ENCODE assay signal across 8 mouse cellular contexts in genomic region chr12:54985257-54986051, GRCm38 (mm10). TPM values are rescaled to one million over a fixed set of nuclear protein-coding genes. Genes with fewer than 3 reads are reported as not detected.
A peak's percentile ranks its signal among the peaks of the same experiment; 100 is the strongest.
DNase-seq lines count a peak whose midpoint lies in the region; ATAC-seq and TF ChIP-seq lines count a peak whose summit lies in the region.

No protein-coding gene starts in this region.

- no peaks in the 10 kb centered on the region; the same call in 1 of the 2 replicates for H3K4me1 ChIP-seq in embryonic facial prominence, embryonic 11.5 days (ENCODE audit: control insufficient read depth, insufficient read depth, low read length)
- peaks cover 49% of the 10 kb centered on the region for H3K4me1 ChIP-seq in liver, embryonic 15.5 days (replicated peaks)
- peaks cover 5% of the 10 kb centered on the region; the same call in 1 of the 2 replicates for H3K4me1 ChIP-seq in neural tube, embryonic 11.5 days (ENCODE audit: control insufficient read depth, insufficient read depth, low read length)
- H3K4me1 ChIP-seq in stomach, postnatal 0 days (replicated peaks; ENCODE audit: control insufficient read depth, insufficient read depth) = no peaks in the 10 kb centered on the region; the same call in 1 of the 2 replicates

- peak; percentile 66 for ATAC-seq in embryonic facial prominence, embryonic 11.5 days (replicated peaks; ENCODE audit: insufficient number of reproducible peaks, low FRiP score, low TSS enrichment, low read depth)
- ATAC-seq in liver, embryonic 15.5 days (ENCODE audit: insufficient read depth) = peak; percentile 67
- peak; percentile 70 for ATAC-seq in neural tube, embryonic 11.5 days (ENCODE audit: insufficient read depth, low FRiP score, low TSS enrichment)
- peak; percentile 68 for ATAC-seq in stomach, postnatal 0 days (ENCODE audit: low FRiP score, low TSS enrichment)

- H3K9ac ChIP-seq in embryonic facial prominence, embryonic 11.5 days (replicated peaks; ENCODE audit: low read length) = peak overlapping the region; percentile 93
- peak overlapping the region; percentile 95 for H3K9ac ChIP-seq in liver, embryonic 15.5 days
- H3K9ac ChIP-seq in neural tube, embryonic 11.5 days (ENCODE audit: low read length) = peak overlapping the region; percentile 94
- peak overlapping the region; percentile 86 for H3K9ac ChIP-seq in stomach, postnatal 0 days (ENCODE audit: low read length)

- peak overlapping the region; percentile 91 for H3K4me3 ChIP-seq in embryonic facial prominence, embryonic 11.5 days (ENCODE audit: low read depth, low read length)
- peak overlapping the region; percentile 96 for H3K4me3 ChIP-seq in liver, embryonic 15.5 days (replicated peaks)
- H3K4me3 ChIP-seq in neural tube, embryonic 11.5 days (ENCODE audit: low read depth, low read length) = peak overlapping the region; percentile 92
- peak overlapping the region; percentile 87 for H3K4me3 ChIP-seq in stomach, postnatal 0 days (ENCODE audit: low read depth, low read length)

- no peaks in the 10 kb centered on the region for H3K27me3 ChIP-seq in embryonic facial prominence, embryonic 11.5 days (ENCODE audit: control insufficient read depth, insufficient read depth, low read length)
- H3K27me3 ChIP-seq in liver, embryonic 15.5 days = no peaks in the 10 kb centered on the region
- H3K27me3 ChIP-seq in neural tube, embryonic 11.5 days (ENCODE audit: control insufficient read depth, insufficient read depth, low read length) = no peaks in the 10 kb centered on the region
- no peaks in the 10 kb centered on the region for H3K27me3 ChIP-seq in stomach, postnatal 0 days (ENCODE audit: control insufficient read depth, insufficient read depth, low read length)

- no peak for TF ChIP-seq EP300 in stomach, postnatal 0 days (optimal IDR thresholded peaks at IDR 0.05)

- H3K36me3 ChIP-seq in embryonic facial prominence, embryonic 11.5 days (replicated peaks; ENCODE audit: control insufficient read depth, insufficient read depth, low read depth, low read length) = no peaks in the 10 kb centered on the region; the same call in 1 of the 2 replicates
- H3K36me3 ChIP-seq in liver, embryonic 15.5 days (replicated peaks) = peaks cover 24% of the 10 kb centered on the region
- no peaks in the 10 kb centered on the region for H3K36me3 ChIP-seq in neural tube, embryonic 11.5 days (ENCODE audit: control insufficient read depth, insufficient read depth, low read length)
- no peaks in the 10 kb centered on the region for H3K36me3 ChIP-seq in stomach, postnatal 0 days (ENCODE audit: control insufficient read depth, insufficient read depth, low read length)

- DNase-seq in 3T3-L1 (ENCODE audit: low read depth, low spot score) = peak; percentile 51
- peak; percentile 36 for DNase-seq in adrenal gland, adult 8-10 months
- peak; percentile 68 for DNase-seq in embryonic facial prominence, embryonic 11.5 days (ENCODE audit: low spot score)
- peak; percentile 44 for DNase-seq in heart, adult 8-10 months (ENCODE audit: low spot score)
- DNase-seq in kidney, adult 8-10 months = peak; percentile 13 to 47
- peak; percentile 76 for DNase-seq in neural tube, embryonic 11.5 days (ENCODE audit: low spot score)
- peak; percentile 66 for DNase-seq in stomach, postnatal 0 days (ENCODE audit: low spot score)

- 0% methylated on average over 61 of the region's 117 CpGs for WGBS in embryonic facial prominence, embryonic 11.5 days
- WGBS in liver, embryonic 15.5 days (ENCODE audit: insufficient replicate concordance) = under 1% methylated on average over 107 of the region's 117 CpGs
- WGBS in neural tube, embryonic 11.5 days = 0% methylated on average over 72 of the region's 117 CpGs
- WGBS in stomach, postnatal 0 days = under 1% methylated on average over 68 of the region's 117 CpGs

- no peaks in the 10 kb centered on the region for H3K9me3 ChIP-seq in embryonic facial prominence, embryonic 11.5 days (replicated peaks; ENCODE audit: control insufficient read depth, low read length)
- no peaks in the 10 kb centered on the region for H3K9me3 ChIP-seq in liver, embryonic 15.5 days (replicated peaks)
- H3K9me3 ChIP-seq in neural tube, embryonic 11.5 days (ENCODE audit: control insufficient read depth, low read length) = no peaks in the 10 kb centered on the region
- no peaks in the 10 kb centered on the region for H3K9me3 ChIP-seq in stomach, postnatal 0 days (ENCODE audit: control insufficient read depth, low read length)

- TF ChIP-seq CTCF in stomach, postnatal 0 days (IDR thresholded peaks at IDR 0.05; ENCODE audit: low read depth) = peak; percentile 28; the same call in 1 of the 2 replicates

- peak overlapping the region; percentile 94 for H3K4me2 ChIP-seq in embryonic facial prominence, embryonic 11.5 days (ENCODE audit: low read depth, low read length)
- H3K4me2 ChIP-seq in liver, embryonic 15.5 days = peak overlapping the region; percentile 96
- peak overlapping the region; percentile 86 for H3K4me2 ChIP-seq in neural tube, embryonic 11.5 days (ENCODE audit: low read depth)
- H3K4me2 ChIP-seq in stomach, postnatal 0 days (replicated peaks; ENCODE audit: low read depth) = peak overlapping the region; percentile 92

- H3K27ac ChIP-seq in embryonic facial prominence, embryonic 11.5 days (replicated peaks; ENCODE audit: low read depth, low read length) = peak overlapping the region; percentile 88
- peak overlapping the region; percentile 97 for H3K27ac ChIP-seq in liver, embryonic 15.5 days (replicated peaks)
- peak overlapping the region; percentile 86 for H3K27ac ChIP-seq in neural tube, embryonic 11.5 days (ENCODE audit: low read depth, low read length)
- H3K27ac ChIP-seq in stomach, postnatal 0 days (replicated peaks) = peak overlapping the region; percentile 93

RNA-seq across cellular contexts. Expression of gene Gm20403, which starts 0.9 kb away (rescaled TPM):
- not detected for total RNA-seq in adrenal gland, adult 8-10 months (2022)
- polyA plus RNA-seq in embryonic facial prominence, embryonic 11.5 days (2014; fragmentation: Nextera tagmentation; extraction: Ambion mirVana) = not detected in 2 replicates
- total RNA-seq in heart, adult 8-10 months (2022) = not detected
- not detected in 2 replicates for polyA plus RNA-seq in liver, embryonic 15.5 days (2015; fragmentation: Nextera tagmentation; extraction: Ambion mirVana)
- not detected in 2 replicates for polyA plus RNA-seq in neural tube, embryonic 11.5 days (2014; fragmentation: Nextera tagmentation; extraction: Ambion mirVana)
- polyA plus RNA-seq in stomach, postnatal 0 days (2015; fragmentation: Nextera tagmentation; extraction: Ambion mirVana) = 0.64 and 0.80 TPM in 2 replicates

RNA-seq across cellular contexts. Expression of gene Baz1a, which starts 28.7 kb away (rescaled TPM):
- total RNA-seq in adrenal gland, adult 8-10 months (2022) = 10 to 100 TPM; 10.4 to 17.8 (median 14.6) TPM
- 30.7 and 35.6 TPM in 2 replicates for polyA plus RNA-seq in embryonic facial prominence, embryonic 11.5 days (2014; fragmentation: Nextera tagmentation; extraction: Ambion mirVana)
- 1 to 10 TPM; 4.4 to 8.2 (median 7.9) TPM for total RNA-seq in heart, adult 8-10 months (2022)
- 28.8 and 32.2 TPM in 2 replicates for polyA plus RNA-seq in liver, embryonic 15.5 days (2015; fragmentation: Nextera tagmentation; extraction: Ambion mirVana)
- polyA plus RNA-seq in neural tube, embryonic 11.5 days (2014; fragmentation: Nextera tagmentation; extraction: Ambion mirVana) = 24.4 and 29.1 TPM in 2 replicates
- polyA plus RNA-seq in stomach, postnatal 0 days (2015; fragmentation: Nextera tagmentation; extraction: Ambion mirVana) = 13.0 and 14.0 TPM in 2 replicates

Comparison
In these comparisons a context has a peak if more than half of its experiments do, and no peak if none do; other contexts are left out.
1. Peak in every context shown above with its lines: DNase-seq, ATAC-seq, H3K4me3 ChIP-seq and H3K27ac ChIP-seq.